Mouse (Mus musculus) monocyte, adult 5-6 weeks (primary cell): ENCODE results near the gene Cyp4f17. TPM values are rescaled to one million over a fixed set of nuclear protein-coding genes. Genes with fewer than 3 reads are reported as not detected.
"Not testable (repeated sequence)": the region's sequence is repeated elsewhere in the genome, so short reads cannot be mapped to it uniquely, and the experiment has no call there.

Source experiments
- ATAC-seq: fragments of 153-309, 156-312 bp; replicated peaks from 2 replicates; pipeline ENCODE4 v1.8.0; 2017; ENCODE audit warnings: mild to moderate bottlenecking; ENCODE audit not compliant: low TSS enrichment, insufficient number of reproducible peaks, severe bottlenecking, poor library complexity, low FRiP score
- total RNA-seq: library from RNA; stranded (forward); fragments of 200-1000, 200-491, 200-594 nt; gene quantifications from 3 replicates; pipeline ENCODE4 v1.2.3, GENCODE M21; 2017

Gene Cyp4f17
- total RNA-seq, result 0.11 to 1.2 TPM (median 1.1 TPM) in 3 replicates

DNA sequence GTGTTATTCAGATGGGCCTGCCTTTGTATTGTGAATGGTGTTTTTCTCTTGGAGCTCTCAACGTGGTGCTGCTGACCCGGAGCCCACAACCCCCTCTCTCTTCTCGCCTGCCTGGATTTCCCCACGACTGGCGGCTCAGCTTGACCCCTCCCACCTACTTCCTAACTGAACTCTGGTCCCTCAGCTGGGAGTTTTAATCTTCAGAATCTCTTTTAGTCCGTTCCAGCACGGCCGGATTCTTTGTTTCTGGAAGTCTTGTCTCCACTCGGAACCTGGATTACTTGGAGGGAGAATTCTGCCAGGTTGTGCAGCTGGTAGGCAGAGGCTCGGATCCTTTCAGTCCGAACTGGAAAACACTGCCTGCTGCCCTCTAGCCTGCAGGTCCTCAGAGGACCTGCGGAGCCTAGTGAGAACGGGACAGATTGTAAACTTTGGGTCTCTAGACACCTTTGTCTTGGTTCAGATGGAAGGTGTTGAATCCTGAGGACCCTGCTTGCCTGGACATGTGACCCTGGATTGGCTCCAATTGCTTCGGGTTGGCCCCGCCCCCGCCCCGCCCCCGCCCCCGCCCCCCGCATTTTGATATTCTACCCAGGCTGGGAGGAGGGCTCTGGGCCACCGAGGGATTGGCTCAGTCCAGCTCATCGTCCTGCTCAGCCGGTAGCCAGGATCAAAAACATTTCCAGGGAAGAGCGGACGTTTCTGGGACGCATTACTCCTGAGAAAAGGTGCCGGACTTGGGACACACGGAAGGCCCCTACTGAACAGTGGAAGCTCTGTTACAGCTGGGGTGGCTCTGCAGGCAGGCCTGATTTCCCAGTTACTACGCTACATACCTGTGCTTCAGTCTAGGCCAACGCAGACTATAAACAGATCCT lies at the start of gene Cyp4f17:
Gene Cyp4f17 (plus strand): TSS at position 200 of the 878 bp plus-strand sequence.
- ATAC-seq, result no peak

DNA sequence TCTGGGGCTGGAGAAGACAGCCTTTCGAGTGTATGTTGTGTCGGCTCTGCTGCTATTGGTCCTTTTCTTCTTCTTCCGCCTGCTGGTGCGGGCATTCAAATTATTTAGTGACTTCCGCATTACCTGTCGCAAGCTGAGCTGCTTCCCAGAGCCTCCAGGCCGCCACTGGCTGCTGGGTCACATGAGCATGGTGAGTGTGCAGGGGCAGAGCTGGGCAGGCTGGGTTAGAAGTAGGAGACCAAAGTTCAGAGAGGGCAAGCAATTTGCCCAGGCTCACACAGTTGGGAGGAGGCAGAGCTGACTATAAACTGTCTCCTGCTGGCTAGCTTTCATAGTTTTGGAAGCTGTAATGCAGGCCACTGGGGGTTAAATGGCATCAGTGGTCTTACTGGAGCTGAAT lies 37.4 kb upstream of the Cyp4f17 start:
- no peak for ATAC-seq

- ATAC-seq, result no peak
Measured at GRCm38 (mm10) chr17:32470795-32471194, 35.1 kb upstream of the Cyp4f17 start.

GRCm38 (mm10) chr17:32472176-32472575 lies 33.7 kb upstream of the Cyp4f17 start:
- no peak for ATAC-seq

DNA sequence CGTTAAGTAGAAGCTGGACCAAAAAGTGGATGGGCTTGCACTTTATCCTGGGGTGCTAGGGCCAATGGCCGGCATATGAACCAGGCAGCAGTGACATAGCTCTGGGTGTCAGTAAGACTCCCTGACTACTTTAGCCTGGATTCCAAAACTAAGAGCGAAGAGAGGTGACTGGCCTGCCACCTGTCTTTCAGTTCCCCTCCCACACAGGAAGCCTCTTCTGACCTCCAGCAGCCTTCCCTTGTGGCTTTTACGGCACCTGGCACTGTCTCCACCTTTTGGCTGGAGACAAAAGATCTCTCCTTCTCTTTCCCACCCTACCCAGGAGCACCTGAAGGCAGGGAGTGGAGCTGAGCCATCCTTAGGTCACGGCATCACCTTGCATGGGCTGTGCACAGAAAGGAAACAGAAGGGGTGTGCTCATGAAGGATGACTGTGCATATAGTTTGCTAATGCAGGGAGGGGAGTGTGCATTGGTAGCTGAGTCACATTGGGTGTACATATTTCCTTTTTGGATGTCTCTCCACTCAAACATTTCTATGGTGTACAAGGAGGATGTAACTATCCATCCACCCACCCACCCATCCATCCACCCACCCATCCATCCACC lies 30.8 kb upstream of the Cyp4f17 start:
- ATAC-seq, result no peak

DNA sequence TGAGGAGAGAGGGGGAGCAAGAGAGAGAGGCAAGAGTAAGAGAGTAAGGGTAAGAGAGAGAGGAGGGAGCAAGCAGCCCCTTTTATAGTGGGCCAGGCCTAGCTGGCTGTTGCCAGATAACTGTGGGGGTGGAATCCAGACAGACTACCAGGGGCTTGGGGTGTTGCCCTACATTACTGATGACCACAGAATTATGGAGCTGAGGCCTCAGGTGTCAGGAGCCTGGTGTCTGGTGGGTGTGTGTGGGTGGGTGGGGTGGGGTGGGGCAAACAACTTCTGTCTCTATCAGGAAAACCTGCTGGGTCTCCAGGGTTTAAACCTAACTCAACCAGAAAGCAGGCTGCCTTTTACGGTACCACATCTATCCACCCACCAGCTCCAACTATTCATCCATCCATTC lies 28.6 kb upstream of the Cyp4f17 start:
- no peak for ATAC-seq

GRCm38 (mm10) chr17:32478727-32479126 lies 27.1 kb upstream of the Cyp4f17 start:
- ATAC-seq, result no peak

DNA sequence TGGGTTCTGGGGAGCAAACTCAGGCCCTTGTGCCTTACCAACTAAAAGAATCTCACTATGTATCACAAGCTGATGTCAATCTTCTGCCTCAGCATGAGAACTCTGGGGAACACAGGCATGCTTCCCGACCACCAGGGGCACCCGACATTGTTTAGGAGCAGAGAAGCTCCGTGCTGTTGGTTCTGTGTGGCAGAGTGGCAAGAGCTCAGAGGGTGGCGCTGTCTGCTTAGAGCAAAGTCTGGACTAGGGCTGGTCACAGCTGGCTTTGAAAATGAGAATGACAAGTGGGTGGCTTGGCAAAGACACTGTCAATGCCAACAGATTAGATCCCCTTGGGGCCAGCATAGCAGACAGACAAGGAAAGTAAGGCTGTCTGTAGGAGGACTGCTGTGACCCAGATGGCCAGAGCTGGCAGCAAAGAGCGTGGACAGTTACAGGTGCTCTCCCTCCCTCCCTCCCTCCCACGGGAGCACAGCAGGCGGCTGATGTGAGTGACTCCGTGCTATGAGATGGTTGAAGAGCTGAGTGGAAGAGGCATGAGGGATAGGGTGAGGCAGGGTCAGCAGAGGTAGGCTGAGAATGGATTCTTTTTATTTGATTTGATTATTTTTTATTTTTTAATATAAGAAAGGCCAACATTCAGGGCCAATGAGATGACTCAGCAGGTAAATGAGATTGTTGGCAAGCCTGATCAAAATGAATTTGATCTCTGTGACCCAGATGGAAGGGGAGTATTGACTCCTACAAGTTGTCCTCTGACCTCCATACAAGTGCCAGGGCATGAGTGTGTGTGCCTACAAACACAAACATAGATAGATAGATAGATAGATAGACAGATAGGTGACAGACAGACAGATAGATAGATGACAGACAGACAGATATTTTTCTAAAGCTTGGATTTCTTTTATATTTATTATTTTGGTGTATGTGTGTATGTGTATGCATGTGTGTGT lies 26.0 kb upstream of the Cyp4f17 start:
- ATAC-seq, result no peak

DNA sequence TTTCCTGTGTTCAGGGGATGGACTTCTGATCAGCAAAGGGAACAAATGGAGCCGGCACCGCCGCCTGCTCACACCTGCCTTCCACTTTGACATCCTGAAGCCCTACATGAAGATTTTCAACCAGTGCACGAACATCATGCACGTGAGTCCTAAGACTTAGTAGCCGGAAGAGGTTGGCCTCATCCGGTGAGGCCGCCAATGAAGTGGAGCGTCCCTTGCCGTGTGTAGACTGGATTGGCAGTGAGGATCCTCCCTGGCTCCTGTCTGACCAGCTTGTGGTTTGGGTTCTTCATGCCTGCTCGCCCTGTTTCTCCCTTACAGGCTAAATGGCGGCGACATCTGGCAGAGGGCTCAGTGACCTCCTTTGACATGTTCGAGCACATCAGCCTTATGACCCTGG lies 24.1 kb upstream of the Cyp4f17 start:
- ATAC-seq, result no peak

DNA sequence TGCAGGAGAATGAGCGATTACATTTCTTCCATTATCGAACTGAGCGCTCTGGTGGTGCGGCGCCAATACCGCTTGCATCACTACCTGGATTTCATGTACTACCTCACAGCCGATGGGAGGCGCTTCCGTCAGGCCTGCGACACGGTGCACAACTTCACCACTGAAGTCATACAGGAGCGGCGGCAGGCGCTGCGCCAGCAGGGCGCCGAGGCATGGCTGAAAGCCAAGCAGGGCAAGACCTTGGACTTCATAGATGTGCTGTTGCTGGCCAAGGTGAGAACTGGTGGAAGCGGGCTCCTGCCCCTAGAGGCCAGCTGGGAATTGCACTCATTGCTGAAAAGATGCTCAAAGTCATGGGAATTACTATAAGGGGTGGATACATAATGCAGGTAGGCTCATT lies 22.6 kb upstream of the Cyp4f17 start:
- peak; percentile 57 for ATAC-seq

DNA sequence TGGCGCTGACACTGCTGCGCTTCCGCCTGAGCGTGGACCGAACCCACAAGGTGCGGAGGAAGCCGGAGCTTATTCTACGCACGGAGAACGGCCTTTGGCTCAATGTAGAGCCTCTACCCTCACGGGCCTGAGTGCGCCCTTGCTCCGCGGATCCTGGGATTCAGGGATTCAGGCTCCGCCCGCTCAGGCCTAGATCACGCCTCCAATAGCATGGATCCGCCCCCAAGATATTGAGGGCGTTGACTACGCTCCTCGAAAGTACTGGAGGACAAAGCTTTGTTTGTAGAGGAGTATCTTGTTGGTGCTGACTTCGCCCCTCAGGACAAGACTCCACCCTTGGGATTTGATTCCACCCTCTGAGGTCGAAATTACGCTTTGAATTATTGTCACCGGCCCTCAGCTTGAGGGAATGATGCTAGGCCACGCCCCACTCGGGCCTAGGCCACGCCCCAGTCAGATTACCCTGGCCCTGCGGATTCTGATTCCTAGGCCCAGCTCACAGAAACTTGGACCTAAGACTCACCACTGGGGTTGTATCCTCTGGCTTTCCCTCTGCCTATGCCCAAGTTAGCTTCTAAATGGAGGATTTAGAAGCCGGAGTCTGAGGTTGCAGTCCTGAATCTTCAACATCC lies 13.4 kb upstream of the Cyp4f17 start:
- ATAC-seq, result no peak

- peak; percentile 74 for ATAC-seq
Measured at GRCm38 (mm10) chr17:32494601-32495000, 11.2 kb upstream of the Cyp4f17 start.

DNA sequence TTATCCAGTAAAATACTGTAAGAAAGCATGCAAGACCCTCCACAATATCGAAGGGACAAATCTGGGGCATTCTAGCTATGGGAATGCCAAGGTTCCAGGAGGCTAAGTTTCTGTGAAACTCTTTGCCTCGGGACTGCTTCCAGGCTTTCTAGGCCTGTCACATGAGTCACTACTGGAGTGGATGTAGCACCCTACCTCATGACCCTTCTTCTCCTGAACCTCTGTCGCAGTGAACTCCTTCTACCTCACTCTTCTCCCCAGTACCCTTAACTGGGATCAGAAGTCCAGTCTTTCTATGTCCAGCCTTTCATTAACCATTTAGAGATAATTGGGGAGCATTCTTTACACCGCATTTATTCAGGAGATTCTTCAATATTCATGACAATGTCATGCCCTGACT lies 5.3 kb upstream of the Cyp4f17 start:
- ATAC-seq, result not testable (repeated sequence)

DNA sequence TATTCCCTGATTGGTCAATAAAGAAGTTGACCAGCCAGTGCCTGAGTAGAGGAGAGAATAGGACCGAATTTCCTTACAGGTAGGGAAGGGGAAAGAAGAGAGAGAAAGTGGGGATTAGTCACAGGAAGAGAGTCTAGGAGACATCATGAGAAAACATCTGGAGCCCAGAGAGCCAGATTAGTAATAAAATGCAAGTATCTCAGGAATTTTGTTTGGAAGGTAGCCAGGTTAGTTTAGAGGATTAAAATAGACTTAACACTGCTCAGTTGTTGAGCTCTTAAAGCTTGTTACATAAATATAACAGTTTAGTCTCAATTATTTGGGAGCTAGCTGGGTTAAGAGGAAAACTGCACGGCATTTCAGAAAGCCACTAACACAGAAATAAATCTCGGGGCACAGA lies 4.8 kb upstream of the Cyp4f17 start:
- no peak for ATAC-seq

DNA sequence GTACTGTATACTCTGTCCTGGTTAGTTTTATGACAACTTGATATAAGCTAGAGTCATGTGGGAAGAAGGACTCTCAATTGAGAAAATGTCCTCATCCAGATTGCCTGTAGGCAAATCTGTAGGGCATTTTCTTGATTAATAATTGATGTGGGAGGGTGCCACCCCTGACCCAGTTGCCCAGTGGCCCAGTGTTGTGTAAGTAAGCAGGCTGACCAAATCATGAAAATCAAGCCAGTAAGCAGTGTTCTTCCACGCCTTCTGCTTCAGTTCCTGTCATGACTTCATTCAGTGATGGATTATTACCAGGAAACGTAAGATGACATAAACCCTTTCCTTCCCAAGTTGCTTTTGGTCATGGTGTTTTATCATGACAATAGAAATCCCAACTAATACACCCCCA lies 2.7 kb upstream of the Cyp4f17 start:
- ATAC-seq, result no peak

DNA sequence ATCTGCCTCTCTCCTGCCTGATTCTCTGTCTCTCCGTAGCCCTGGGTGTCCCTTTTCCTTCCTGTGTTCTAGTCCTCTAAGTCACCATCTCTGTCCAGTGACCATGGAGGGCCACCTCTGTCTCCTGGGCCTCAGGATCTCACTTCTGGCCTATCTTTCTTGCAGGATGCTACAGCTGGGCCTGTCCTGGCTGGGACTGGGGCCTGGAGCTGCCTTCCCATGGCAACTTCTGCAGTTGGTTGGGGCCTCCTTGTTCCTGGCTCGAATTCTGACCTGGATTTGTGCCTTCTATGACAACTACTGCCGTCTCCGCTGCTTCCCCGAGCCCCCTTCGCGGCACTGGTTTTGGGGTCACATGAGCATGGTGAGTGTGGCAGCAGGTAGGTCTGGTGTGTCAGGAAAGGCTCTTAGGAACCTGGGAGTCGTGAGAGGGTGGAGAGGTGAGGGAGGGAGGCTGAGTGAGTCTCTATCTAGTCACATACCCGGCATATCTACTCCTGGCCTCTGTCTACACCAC lies 937 bp downstream of the Cyp4f17 start:
- no peak; the same call in 1 of the 2 replicates for ATAC-seq

GRCm38 (mm10) chr17:32516126-32516525 lies 10.3 kb downstream of the Cyp4f17 start:
- ATAC-seq, result no peak

DNA sequence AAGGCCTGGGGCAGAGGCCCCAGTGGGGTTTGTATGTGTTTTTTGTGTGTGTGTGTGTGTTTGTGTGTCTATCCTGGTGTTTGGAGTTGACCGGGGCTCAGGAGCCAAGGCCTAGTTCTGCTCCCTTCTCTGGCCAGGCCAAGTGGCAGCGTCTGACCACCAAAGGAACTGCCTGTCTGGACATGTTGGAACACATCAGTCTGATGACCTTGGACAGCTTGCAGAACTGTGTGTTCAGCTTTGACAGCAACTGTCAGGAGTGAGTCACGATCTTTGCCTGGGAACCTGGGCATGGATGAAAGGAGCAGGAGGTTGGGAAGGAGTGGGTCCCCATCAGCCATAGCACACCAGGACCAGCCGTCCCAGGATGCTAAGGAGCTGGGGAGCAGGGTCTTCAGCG lies 16.1 kb downstream of the Cyp4f17 start:
- 0 out of 2 replicates have a peak, but pooled peaks have one; percentile 20 for ATAC-seq
